Mouse (Mus musculus): ENCODE measurements around the gene Ssbp2. TPM values are rescaled to one million over a fixed set of nuclear protein-coding genes. Genes with fewer than 3 reads are reported as not detected.

The Ssbp2 gene
- total and polyA plus RNA-seq, 3 experiments, result 12.6 to 38.4 TPM; not detected in 1

GRCm38 (mm10) chr13:91430867-91431266, 29.2 kb upstream of the Ssbp2 start:
- H3K79me2 ChIP-seq (ENCODE audit: control insufficient read depth, insufficient read depth, low read length, poor library complexity), result no peaks in the 10 kb centered on the region
- no peaks in the 10 kb centered on the region; a peak in 1 of 4 replicates for H3K27me3 ChIP-seq (ENCODE audit: control insufficient read depth in 1 of 2, insufficient read depth in 2 of 2, low read length in 2 of 2)
- no peak for DNase-seq (ENCODE audit: low read depth, low spot score)
- no peak overlapping the region for H3K27ac ChIP-seq (ENCODE audit: control insufficient read depth, low read depth, low read length)
- H3K9me3 ChIP-seq (replicated peaks; ENCODE audit: insufficient read depth, low read length), result no peaks in the 10 kb centered on the region
- no peaks in the 10 kb centered on the region for H3K4me1 ChIP-seq (ENCODE audit: control insufficient read depth in 1 of 2, insufficient read depth in 2 of 2, low read length in 2 of 2)
- TF ChIP-seq SIN3A (IDR thresholded peaks at IDR 0.05; ENCODE audit: low read length) (no peak), NELFE (IDR thresholded peaks at IDR 0.05; ENCODE audit: low read depth, low read length) (no peak), USF2 (IDR thresholded peaks at IDR 0.05; ENCODE audit: borderline replicate concordance in 1 of 2, insufficient read depth in 1 of 2, low read depth in 1 of 2, low read length in 2 of 2) (no peak), POLR2A (IDR thresholded peaks at IDR 0.05; ENCODE audit: control insufficient read depth in 1 of 2, insufficient read depth in 1 of 2, low read depth in 1 of 2, low read length in 2 of 2, poor library complexity in 1 of 2) (no peak), NRF1 (IDR thresholded peaks at IDR 0.05; ENCODE audit: insufficient read depth, low read depth, low read length, poor library complexity, severe bottlenecking) (no peak), ETS1 (IDR thresholded peaks at IDR 0.05; ENCODE audit: low read depth, low read length) (no peak), CHD2 (IDR thresholded peaks at IDR 0.05; ENCODE audit: low read length) (no peak), TCF12 (IDR thresholded peaks at IDR 0.05; ENCODE audit: low read depth, low read length) (no peak), SMC3 (IDR thresholded peaks at IDR 0.05; ENCODE audit: low read depth, low read length) (no peak), MAZ (IDR thresholded peaks at IDR 0.05; ENCODE audit: low read depth, low read length) (no peak), E2F4 (IDR thresholded peaks at IDR 0.05; ENCODE audit: borderline replicate concordance, low read depth, low read length) (no peak), GABPA (IDR thresholded peaks at IDR 0.05; ENCODE audit: low read depth, low read length) (no peak), MYB (IDR thresholded peaks at IDR 0.05; ENCODE audit: low read depth, low read length) (no peak), KAT2A (conservative IDR thresholded peaks at IDR 0.05; ENCODE audit: low read depth, low read length) (no peak)
- H3K4me3 ChIP-seq (ENCODE audit: control insufficient read depth in 1 of 2, insufficient read depth in 1 of 2, low read depth in 2 of 2, low read length in 2 of 2), result peak overlapping the region in 1 of 2 experiments; percentile 26; a peak in 1 of 4 replicates
- no peaks in the 10 kb centered on the region; a peak in 1 of 4 replicates for H3K36me3 ChIP-seq (ENCODE audit: control insufficient read depth in 1 of 2, insufficient read depth in 2 of 2, low read length in 2 of 2)
- no peak overlapping the region for H3K9ac ChIP-seq (ENCODE audit: control insufficient read depth, low read depth, low read length, poor library complexity, severe bottlenecking)

- H3K4me1 ChIP-seq (ENCODE audit: control insufficient read depth in 1 of 2, insufficient read depth in 2 of 2, low read length in 2 of 2), result no peaks in the 10 kb centered on the region
Measured at GRCm38 (mm10) chr13:91431392-91432355, 28.4 kb upstream of the Ssbp2 start.

More at GRCm38 (mm10) chr13:91431392-91432355, 28.4 kb upstream of the Ssbp2 start:
- DNase-seq (ENCODE audit: low read depth, low spot score), result no peak
- no peak for TF ChIP-seq UBTF (IDR thresholded peaks at IDR 0.05; ENCODE audit: borderline replicate concordance, insufficient read depth, low read depth, low read length)
- no peak for TF ChIP-seq MAX (IDR thresholded peaks at IDR 0.05; ENCODE audit: low read length)
- no peak for TF ChIP-seq CTCF (IDR thresholded peaks at IDR 0.05 in 2 of 3, conservative IDR thresholded peaks at IDR 0.05 in 1 of 3; ENCODE audit: control insufficient read depth in 1 of 3, insufficient read depth in 1 of 3, low read depth in 2 of 3, low read length in 3 of 3, poor library complexity in 1 of 3, severe bottlenecking in 1 of 3)
- Histone ChIP-seq H3K9ac (ENCODE audit: control insufficient read depth, low read depth, low read length, poor library complexity, severe bottlenecking) (no peak overlapping the region), H3K27me3 (ENCODE audit: control insufficient read depth in 1 of 2, insufficient read depth in 2 of 2, low read length in 2 of 2) (no peaks in the 10 kb centered on the region; a peak in 1 of 4 replicates), H3K79me2 (ENCODE audit: control insufficient read depth, insufficient read depth, low read length, poor library complexity) (no peaks in the 10 kb centered on the region), H3K9me3 (replicated peaks; ENCODE audit: insufficient read depth, low read length) (no peaks in the 10 kb centered on the region), H3K36me3 (ENCODE audit: control insufficient read depth in 1 of 2, insufficient read depth in 2 of 2, low read length in 2 of 2) (no peaks in the 10 kb centered on the region), H3K27ac (ENCODE audit: control insufficient read depth, low read depth, low read length) (no peak overlapping the region), H3K4me3 (ENCODE audit: control insufficient read depth in 1 of 2, insufficient read depth in 1 of 2, low read depth in 2 of 2, low read length in 2 of 2) (no peak overlapping the region)

Data from MEL (cell line).